Comparison of ENCODE assay signal across 10 mouse cellular contexts in genomic region chr4:136463436-136463835, GRCm38 (mm10). TPM values are rescaled to one million over a fixed set of nuclear protein-coding genes. Genes with fewer than 3 reads are reported as not detected.
DNase-seq lines count a peak whose midpoint lies in the region; ATAC-seq lines count a peak whose summit lies in the region.
"Had no signal": no experiment of that assay in that cellular context is flagged by ENCODE, and none has a peak within 500 bp of the region (broad histone marks: within the 10 kb centered on the region; RNA-seq: fewer than 3 reads in every experiment).

No protein-coding gene starts in this region.

- peak overlapping the region; percentile 89 for H3K4me2 ChIP-seq in heart, embryonic 14.5 days (ENCODE audit: low read length)
- H3K4me2 ChIP-seq in hindbrain, embryonic 13.5 days = peak overlapping the region; percentile 96
- H3K4me2 ChIP-seq in midbrain, embryonic 14.5 days (ENCODE audit: low read length) = peak overlapping the region; percentile 95

- H3K27ac ChIP-seq in heart, embryonic 14.5 days (replicated peaks in 1 of 2; ENCODE audit: control insufficient read depth in 1 of 2, insufficient read depth in 1 of 2, low read depth in 2 of 2, low read length in 2 of 2) = no peak overlapping the region
- H3K27ac ChIP-seq in embryonic facial prominence, embryonic 10.5 days (replicated peaks) = no peak overlapping the region
- no peak overlapping the region for H3K27ac ChIP-seq in hindbrain, embryonic 13.5 days
- H3K27ac ChIP-seq in midbrain, embryonic 14.5 days (replicated peaks; ENCODE audit: low read depth, low read length) = no peak overlapping the region
- H3K27ac ChIP-seq: macrophage had no signal

- intact Hi-C loops in heart, postnatal 36 days (cut with DNase I) = loop anchor here (5.0 kb wide), 1 partner anchor 139 kb away; the partner anchor contains the start of gene Kdm1a

- ATAC-seq in heart, embryonic 14.5 days (ENCODE audit: insufficient number of reproducible peaks, insufficient read depth, low FRiP score, low read depth) = no peak
- no peak for ATAC-seq in hindbrain, embryonic 13.5 days (ENCODE audit: low FRiP score)
- ATAC-seq in midbrain, embryonic 14.5 days (ENCODE audit: low FRiP score, low TSS enrichment) = no peak
- no peak for ATAC-seq in erythroid progenitor cell, adult 5-6 weeks (replicated peaks; ENCODE audit: low FRiP score, poor library complexity, severe bottlenecking)

- H3K27me3 ChIP-seq in heart, embryonic 14.5 days (ENCODE audit: control insufficient read depth, insufficient read depth, low read length) = 0 out of 2 replicates have a peak, but pooled peaks cover 4% of the 10 kb centered on the region
- peaks cover 72% of the 10 kb centered on the region for H3K27me3 ChIP-seq in embryonic facial prominence, embryonic 10.5 days (replicated peaks; ENCODE audit: low read depth, poor library complexity, severe bottlenecking)
- H3K27me3 ChIP-seq in hindbrain, embryonic 13.5 days = peaks cover 61% of the 10 kb centered on the region
- peaks cover 28% of the 10 kb centered on the region for H3K27me3 ChIP-seq in midbrain, embryonic 14.5 days (ENCODE audit: control insufficient read depth, insufficient read depth, low read length)

- 37% methylated on average over 9 of the region's 9 CpGs for WGBS in heart, embryonic 14.5 days
- 10% methylated on average over 9 of the region's 9 CpGs for WGBS in embryonic facial prominence, embryonic 10.5 days
- 11% methylated on average over 9 of the region's 9 CpGs for WGBS in hindbrain, embryonic 13.5 days
- 15% methylated on average over 9 of the region's 9 CpGs for WGBS in midbrain, embryonic 14.5 days

- no peaks in the 10 kb centered on the region for H3K9me3 ChIP-seq in heart, embryonic 14.5 days (ENCODE audit: control insufficient read depth, low read length)
- H3K9me3 ChIP-seq in embryonic facial prominence, embryonic 10.5 days = no peaks in the 10 kb centered on the region
- H3K9me3 ChIP-seq in hindbrain, embryonic 13.5 days = no peaks in the 10 kb centered on the region
- no peaks in the 10 kb centered on the region for H3K9me3 ChIP-seq in midbrain, embryonic 14.5 days (ENCODE audit: control insufficient read depth, low read length)

- H3K4me1 ChIP-seq in heart, embryonic 14.5 days (ENCODE audit: control insufficient read depth in 2 of 2, insufficient read depth in 2 of 2, low read length in 2 of 2) = peaks cover 12 to 18% of the 10 kb centered on the region in 2 experiments
- peaks cover 30% of the 10 kb centered on the region for H3K4me1 ChIP-seq in embryonic facial prominence, embryonic 10.5 days
- peaks cover 28% of the 10 kb centered on the region for H3K4me1 ChIP-seq in hindbrain, embryonic 13.5 days (replicated peaks)
- H3K4me1 ChIP-seq in midbrain, embryonic 14.5 days (ENCODE audit: control insufficient read depth, insufficient read depth, low read length) = peaks cover 8% of the 10 kb centered on the region; the same call in 1 of the 2 replicates

- no peak overlapping the region; the same call in 1 of the 2 replicates for H3K9ac ChIP-seq in heart, embryonic 14.5 days (ENCODE audit: low read length)
- H3K9ac ChIP-seq in hindbrain, embryonic 13.5 days = no peak overlapping the region
- no peak overlapping the region for H3K9ac ChIP-seq in midbrain, embryonic 14.5 days (replicated peaks; ENCODE audit: low read length)

- H3K36me3 ChIP-seq in heart, embryonic 14.5 days (ENCODE audit: control insufficient read depth, insufficient read depth, low read length) = no peaks in the 10 kb centered on the region
- no peaks in the 10 kb centered on the region for H3K36me3 ChIP-seq in embryonic facial prominence, embryonic 10.5 days (replicated peaks)
- no peaks in the 10 kb centered on the region for H3K36me3 ChIP-seq in hindbrain, embryonic 13.5 days
- no peaks in the 10 kb centered on the region for H3K36me3 ChIP-seq in midbrain, embryonic 14.5 days (ENCODE audit: control insufficient read depth, insufficient read depth, low read length)

- H3K4me3 ChIP-seq in heart, embryonic 14.5 days (ENCODE audit: control insufficient read depth in 1 of 2, insufficient read depth in 1 of 2, low read depth in 1 of 2, low read length in 2 of 2) = peak overlapping the region; percentile 67 to 72; a peak in 2 of 4 replicates
- H3K4me3 ChIP-seq in embryonic facial prominence, embryonic 10.5 days = peak overlapping the region; percentile 82
- peak overlapping the region; percentile 62 for H3K4me3 ChIP-seq in hindbrain, embryonic 13.5 days
- H3K4me3 ChIP-seq in midbrain, embryonic 14.5 days (replicated peaks; ENCODE audit: low read depth, low read length) = peak overlapping the region; percentile 61; the same call in 1 of the 2 replicates

- no peak for DNase-seq in heart, postnatal 36 days
- DNase-seq in embryonic facial prominence, embryonic 10.5 days (ENCODE audit: low spot score) = no peak
- no peak for DNase-seq in midbrain, embryonic 14.5 days
- no peak for DNase-seq in right cerebral cortex, postnatal 25 days
- DNase-seq in right cerebral cortex, adult 2 months (ENCODE audit: low spot score in 2 of 2) = no peak
- DNase-seq: thymus, postnatal 14 days had no signal

RNA-seq across cellular contexts. Expression of gene 6030445D17Rik, which starts 1.4 kb away (rescaled TPM):
- 0.26 and 0.30 TPM in 2 replicates for polyA plus RNA-seq in heart, embryonic 14.5 days (2014; fragmentation: Nextera tagmentation; extraction: Ambion mirVana)
- under 1 TPM; 0.17 to 0.35 TPM for total RNA-seq in heart, postnatal 36 days (2021)
- polyA plus RNA-seq in embryonic facial prominence, embryonic 10.5 days (2016; fragmentation: Nextera tagmentation; extraction: Ambion mirVana) = 0.14 TPM in 1 of 2 replicates, not detected in the other
- 0.09 and 0.10 TPM in 2 replicates for polyA plus RNA-seq in hindbrain, embryonic 13.5 days (2015; fragmentation: Nextera tagmentation; extraction: Ambion mirVana)
- polyA plus RNA-seq in midbrain, embryonic 14.5 days (2014; fragmentation: Nextera tagmentation; extraction: Ambion mirVana) = 0.12 and 0.16 TPM in 2 replicates
- total RNA-seq in erythroid progenitor cell, adult 5-6 weeks (2015; ENCODE audit: low replicate concordance) = not detected in 2 replicates
- total RNA-seq in erythroid progenitor cell, adult 5-6 weeks (2017; ENCODE audit: low replicate concordance) = not detected in 2 replicates
- polyA plus RNA-seq: macrophage had no signal

RNA-seq across cellular contexts. Expression of gene Luzp1, which starts 6.1 kb away (rescaled TPM):
- 90.5 and 95.6 TPM in 2 replicates for polyA plus RNA-seq in heart, embryonic 14.5 days (2014; fragmentation: Nextera tagmentation; extraction: Ambion mirVana)
- total RNA-seq in heart, postnatal 36 days (2021) = 10 to 100 TPM; 37.8 to 41.4 TPM
- 150 and 158 TPM in 2 replicates for polyA plus RNA-seq in embryonic facial prominence, embryonic 10.5 days (2016; fragmentation: Nextera tagmentation; extraction: Ambion mirVana)
- polyA plus RNA-seq in hindbrain, embryonic 13.5 days (2015; fragmentation: Nextera tagmentation; extraction: Ambion mirVana) = 67.1 and 76.1 TPM in 2 replicates
- 40.1 and 40.2 TPM in 2 replicates for polyA plus RNA-seq in midbrain, embryonic 14.5 days (2014; fragmentation: Nextera tagmentation; extraction: Ambion mirVana)
- total RNA-seq in erythroid progenitor cell, adult 5-6 weeks (2015; ENCODE audit: low replicate concordance) = 0.42 and 0.72 TPM in 2 replicates
- total RNA-seq in erythroid progenitor cell, adult 5-6 weeks (2017; ENCODE audit: low replicate concordance) = 1.4 and 1.5 TPM in 2 replicates

RNA-seq across cellular contexts. Expression of gene Htr1d, which starts 40.1 kb away (rescaled TPM):
- polyA plus RNA-seq in heart, embryonic 14.5 days (2014; fragmentation: Nextera tagmentation; extraction: Ambion mirVana) = 0.11 TPM in 1 of 2 replicates, not detected in the other
- total RNA-seq in heart, postnatal 36 days (2021) = not detected
- 0.16 TPM in 2 replicates for polyA plus RNA-seq in embryonic facial prominence, embryonic 10.5 days (2016; fragmentation: Nextera tagmentation; extraction: Ambion mirVana)
- 0.55 and 1.1 TPM in 2 replicates for polyA plus RNA-seq in hindbrain, embryonic 13.5 days (2015; fragmentation: Nextera tagmentation; extraction: Ambion mirVana)
- 0.86 and 1.3 TPM in 2 replicates for polyA plus RNA-seq in midbrain, embryonic 14.5 days (2014; fragmentation: Nextera tagmentation; extraction: Ambion mirVana)
- not detected in 2 replicates for total RNA-seq in erythroid progenitor cell, adult 5-6 weeks (2015; ENCODE audit: low replicate concordance)
- not detected in 2 replicates for total RNA-seq in erythroid progenitor cell, adult 5-6 weeks (2017; ENCODE audit: low replicate concordance)
- polyA plus RNA-seq: macrophage had no signal
